Mouse (Mus musculus): ENCODE results near the gene Ppargc1a.

DNA sequence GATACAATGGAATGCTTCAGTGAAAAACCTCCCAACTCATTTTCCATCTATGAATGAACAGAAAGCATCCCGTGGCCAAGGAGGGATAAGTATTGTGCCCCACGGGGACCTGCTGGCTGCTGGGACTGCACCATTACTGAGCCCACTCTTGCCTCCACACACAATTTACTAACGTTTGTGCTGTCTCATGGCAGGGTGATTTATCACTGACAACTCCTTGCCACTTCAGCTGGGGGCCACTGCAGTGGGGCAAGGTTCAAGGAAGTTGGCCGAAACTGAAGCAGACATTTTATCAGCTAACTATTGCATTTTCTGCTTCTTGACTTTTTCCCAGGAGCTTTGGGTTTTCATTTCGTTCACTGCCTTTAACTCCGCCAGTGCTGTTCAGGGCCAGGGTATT lies 17.5 kb upstream of the Ppargc1a start:
- TF ChIP-seq CTCF (IDR thresholded peaks at IDR 0.05; ENCODE audit: low read depth, low read length), result no peak
- no peak for TF ChIP-seq POLR2A (IDR thresholded peaks at IDR 0.05; ENCODE audit: borderline replicate concordance, low read depth, low read length)

All from bone marrow macrophage, adult 2 months (primary cell).